Mouse (Mus musculus): ENCODE measurements around the gene Oas1h.

- TF ChIP-seq CTCF (IDR thresholded peaks at IDR 0.05; ENCODE audit: low read depth), result no peak
- TF ChIP-seq EP300 (optimal IDR thresholded peaks at IDR 0.05), result no peak
These were observed at the start of gene Oas1h for GRCm38 (mm10) chr5:120861121-120861520.
